In genomic region chr5:106605096-106605495, GRCm38 (mm10) we compare ENCODE assay signal across 27 mouse cellular contexts. TPM values are rescaled to one million over a fixed set of nuclear protein-coding genes. Genes with fewer than 3 reads are reported as not detected.
DNase-seq lines count a peak whose midpoint lies in the region; ATAC-seq lines count a peak whose summit lies in the region.
"Had no signal": no experiment of that assay in that cellular context is flagged by ENCODE, and none has a peak within 500 bp of the region (broad histone marks: within the 10 kb centered on the region; RNA-seq: fewer than 3 reads in every experiment).

No protein-coding gene starts in this region.

- H3K36me3 ChIP-seq in kidney, embryonic 14.5 days (ENCODE audit: control insufficient read depth, insufficient read depth, low read length), result no peaks in the 10 kb centered on the region
- H3K36me3 ChIP-seq in midbrain, embryonic 16.5 days (ENCODE audit: control insufficient read depth, insufficient read depth, low read length), result no peaks in the 10 kb centered on the region
- H3K36me3 ChIP-seq: neural tube, embryonic 12.5 days had no signal

- H3K4me2 ChIP-seq in kidney, embryonic 14.5 days (replicated peaks; ENCODE audit: low read depth, low read length), result no peak overlapping the region
- no peak overlapping the region for H3K4me2 ChIP-seq in midbrain, embryonic 16.5 days (ENCODE audit: low read length)
- H3K4me2 ChIP-seq: embryonic facial prominence, embryonic 12.5 days; heart, embryonic 13.5 days; limb, embryonic 13.5 days; liver, embryonic 15.5 days; neural tube, embryonic 12.5 days had no signal

- no peaks in the 10 kb centered on the region for H3K4me1 ChIP-seq in kidney, embryonic 14.5 days (ENCODE audit: control insufficient read depth, insufficient read depth, low read length)
- no peaks in the 10 kb centered on the region for H3K4me1 ChIP-seq in midbrain, embryonic 16.5 days (ENCODE audit: control insufficient read depth, insufficient read depth, low read length)
- H3K4me1 ChIP-seq: embryonic facial prominence, embryonic 12.5 days; liver, embryonic 15.5 days had no signal

- no peak overlapping the region for H3K9ac ChIP-seq in kidney, embryonic 14.5 days (ENCODE audit: low read depth, low read length)
- no peak overlapping the region for H3K9ac ChIP-seq in midbrain, embryonic 16.5 days (ENCODE audit: low read depth, low read length)
- H3K9ac ChIP-seq: embryonic facial prominence, embryonic 12.5 days; forebrain, postnatal 0 days; heart, embryonic 13.5 days; limb, embryonic 13.5 days; liver, embryonic 15.5 days; neural tube, embryonic 12.5 days had no signal

- peak; percentile 40 to 43 for DNase-seq in cerebellum, adult 18-20 months
- no peak for DNase-seq in cerebellum, postnatal 4 days (ENCODE audit: low spot score in 2 of 2)
- peak; percentile 83 for DNase-seq in kidney, adult 9 months
- peak; percentile 38 for DNase-seq in brain, adult 2 months (ENCODE audit: low read depth, low spot score)
- DNase-seq in cerebellum, postnatal 25 days, result peak; percentile 25 to 61
- no peak for DNase-seq in embryo, embryonic 10.5 days (ENCODE audit: low spot score)
- DNase-seq: forebrain, postnatal 0 days; gastrocnemius, postnatal 14 days; heart, adult 18-20 months; heart, postnatal 14 days; lung, postnatal 4 days; midbrain, embryonic 14.5 days; right cerebral cortex, postnatal 4 days; thymus, postnatal 14 days had no signal

- ATAC-seq in kidney, embryonic 14.5 days (ENCODE audit: low FRiP score, low TSS enrichment), result no peak
- ATAC-seq in midbrain, embryonic 16.5 days, result no peak
- ATAC-seq: CD4-positive, CD25-positive, alpha-beta regulatory T cell, adult 4 months; forebrain, postnatal 0 days had no signal

- WGBS in kidney, embryonic 14.5 days, result 88% methylated on average over 6 of the region's 6 CpGs
- WGBS in midbrain, embryonic 16.5 days, result 88% methylated on average over 6 of the region's 6 CpGs

- no peak overlapping the region for H3K27ac ChIP-seq in kidney, embryonic 14.5 days (ENCODE audit: low read depth, low read length)
- H3K27ac ChIP-seq in midbrain, embryonic 16.5 days (ENCODE audit: low read length), result no peak overlapping the region
- H3K27ac ChIP-seq: embryonic facial prominence, embryonic 12.5 days; heart, embryonic 13.5 days; kidney, postnatal 0 days; limb, embryonic 13.5 days; liver, embryonic 15.5 days; neural tube, embryonic 12.5 days had no signal

- no peaks in the 10 kb centered on the region for H3K9me3 ChIP-seq in kidney, embryonic 14.5 days (ENCODE audit: control insufficient read depth, low read length)
- H3K9me3 ChIP-seq in midbrain, embryonic 16.5 days (replicated peaks; ENCODE audit: control insufficient read depth, low read length, poor library complexity, severe bottlenecking), result no peaks in the 10 kb centered on the region
- H3K9me3 ChIP-seq: embryonic facial prominence, embryonic 12.5 days; heart, embryonic 13.5 days; limb, embryonic 13.5 days; liver, embryonic 15.5 days; neural tube, embryonic 12.5 days had no signal

- no peaks in the 10 kb centered on the region for H3K27me3 ChIP-seq in kidney, embryonic 14.5 days (ENCODE audit: control insufficient read depth, insufficient read depth, low read length)
- no peaks in the 10 kb centered on the region for H3K27me3 ChIP-seq in midbrain, embryonic 16.5 days (ENCODE audit: control insufficient read depth, insufficient read depth, low read depth, low read length)
- H3K27me3 ChIP-seq: embryonic facial prominence, embryonic 12.5 days; heart, embryonic 13.5 days; limb, embryonic 13.5 days; liver, embryonic 15.5 days; neural tube, embryonic 12.5 days had no signal

- H3K4me3 ChIP-seq in kidney, embryonic 14.5 days (ENCODE audit: low read length), result no peak overlapping the region
- no peak overlapping the region for H3K4me3 ChIP-seq in midbrain, embryonic 16.5 days (ENCODE audit: low read depth, low read length)
- H3K4me3 ChIP-seq: embryonic facial prominence, embryonic 12.5 days; heart, embryonic 13.5 days; limb, embryonic 13.5 days; liver, embryonic 15.5 days; neural tube, embryonic 12.5 days had no signal

RNA-seq across cellular contexts. Expression of gene Gm17304, which starts 3.8 kb away (rescaled TPM):
- not detected in 2 replicates for polyA plus RNA-seq in kidney, embryonic 14.5 days (2014; fragmentation: Nextera tagmentation; extraction: Ambion mirVana)
- polyA plus RNA-seq in midbrain, embryonic 16.5 days (2015; fragmentation: Nextera tagmentation; extraction: Ambion mirVana), result not detected in 2 replicates
- polyA plus RNA-seq: CD4-positive, CD25-positive, alpha-beta regulatory T cell, adult 4 months; embryonic facial prominence, embryonic 12.5 days; forebrain, embryonic 11.5 days; forebrain, postnatal 0 days; heart, embryonic 13.5 days; hindbrain, embryonic 11.5 days; kidney, postnatal 0 days; limb, embryonic 13.5 days; liver, embryonic 15.5 days; lung, embryonic 16.5 days; midbrain, embryonic 14.5 days; neural tube, embryonic 12.5 days; stomach, embryonic 14.5 days had no signal

Comparison
In these comparisons a context has a peak if more than half of its experiments do, and no peak if none do; other contexts are left out.
1. DNase-seq: peak in cerebellum, adult 18-20 months (2 of 2), kidney, adult 9 months (single experiment), brain, adult 2 months (single experiment) and cerebellum, postnatal 25 days (2 of 2); none in cerebellum, postnatal 4 days (0 of 2) and embryo, embryonic 10.5 days (single experiment).